Mouse (Mus musculus) bone marrow, adult 2 months (tissue): ENCODE results near the gene 4930595M18Rik.

ENCODE experiments used
- CTCF ChIP-seq: fragments of 200-500 bp; IDR thresholded peaks from 2 replicates; pipeline ENCODE4 v1.5.1; 2011; ENCODE audit warnings: low read length, control low read depth; ENCODE audit not compliant: control insufficient read depth, insufficient read depth
- POLR2A ChIP-seq: fragments of 200-500 bp; IDR thresholded peaks from 2 replicates; pipeline ENCODE4 v1.6.1; 2011; ENCODE audit warnings: low read depth, mild to moderate bottlenecking, control low read depth, low read length, borderline replicate concordance; ENCODE audit not compliant: control insufficient read depth

GRCm38 (mm10) chrX:81458021-81458420 is at the start of gene 4930595M18Rik:
- TF ChIP-seq CTCF (no peak), POLR2A (no peak)
